Mouse (Mus musculus): Measurements from ENCODE around the gene Cyp1a2. TPM values are rescaled to one million over a fixed set of nuclear protein-coding genes. Genes with fewer than 3 reads are reported as not detected.
A peak's percentile ranks its signal among the peaks of the same experiment; 100 is the strongest.

Cyp1a2 gene
- total RNA-seq, 2 experiments from 2014 or later: not detected

GRCm38 (mm10) chr9:57643169-57643855, 40.2 kb downstream of the Cyp1a2 start:
- TF ChIP-seq CTCF (IDR thresholded peaks at IDR 0.05): no peak
- no peak for DNase-seq (ENCODE audit: extremely low spot score in 1 of 2, low spot score in 2 of 2)
- intact Hi-C loops (cut with DNase I): no loop called here
- H3K4me3 ChIP-seq: peak overlapping the region; percentile 21; the same call in 1 of the 2 replicates
- no peak overlapping the region for H3K27ac ChIP-seq

- DNase-seq (ENCODE audit: extremely low spot score in 1 of 2, low spot score in 2 of 2): no peak
- H3K4me3 ChIP-seq: no peak overlapping the region
- no peak for TF ChIP-seq CTCF (IDR thresholded peaks at IDR 0.05)
- no peak overlapping the region; the same call in 1 of the 2 replicates for H3K27ac ChIP-seq
- intact Hi-C loops (cut with DNase I): no loop called here
Measured at GRCm38 (mm10) chr9:57641775-57642550, 41.5 kb downstream of the Cyp1a2 start.

- H3K4me3 ChIP-seq: no peak overlapping the region
- no peak for DNase-seq (ENCODE audit: extremely low spot score in 1 of 2, low spot score in 2 of 2)
- intact Hi-C loops (cut with DNase I): no loop called here
- TF ChIP-seq CTCF (IDR thresholded peaks at IDR 0.05): no peak
- peak overlapping the region; percentile 25; the same call in 1 of the 2 replicates for H3K27ac ChIP-seq
Measured at GRCm38 (mm10) chr9:57641022-57641421, 42.5 kb downstream of the Cyp1a2 start.

- intact Hi-C loops (cut with DNase I): no loop called here
- Histone ChIP-seq H3K4me3 (no peak overlapping the region), H3K27ac (peak overlapping the region; percentile 73)
- no peak for DNase-seq (ENCODE audit: extremely low spot score in 1 of 2, low spot score in 2 of 2)
- no peak for TF ChIP-seq CTCF (IDR thresholded peaks at IDR 0.05)
Measured at GRCm38 (mm10) chr9:57640384-57640783, 43.1 kb downstream of the Cyp1a2 start.

GRCm38 (mm10) chr9:57639661-57640328, 43.7 kb downstream of the Cyp1a2 start:
- H3K27ac ChIP-seq: peak overlapping the region; percentile 73
- no peak overlapping the region for H3K4me3 ChIP-seq
- intact Hi-C loops (cut with DNase I): no loop called here
- DNase-seq (ENCODE audit: extremely low spot score in 1 of 2, low spot score in 2 of 2): no peak
- TF ChIP-seq CTCF (IDR thresholded peaks at IDR 0.05): no peak

- TF ChIP-seq CTCF (IDR thresholded peaks at IDR 0.05): no peak
- intact Hi-C loops (cut with DNase I): no loop called here
- no peak for DNase-seq (ENCODE audit: extremely low spot score in 1 of 2, low spot score in 2 of 2)
- H3K4me3 ChIP-seq: no peak overlapping the region
- H3K27ac ChIP-seq: peak overlapping the region; percentile 53
Measured at GRCm38 (mm10) chr9:57638651-57639459, 44.6 kb downstream of the Cyp1a2 start.

GRCm38 (mm10) chr9:57637741-57638322, 45.7 kb downstream of the Cyp1a2 start:
- intact Hi-C loops (cut with DNase I): no loop called here
- TF ChIP-seq CTCF (IDR thresholded peaks at IDR 0.05): no peak
- peak overlapping the region; percentile 63 for H3K27ac ChIP-seq
- DNase-seq (ENCODE audit: extremely low spot score in 1 of 2, low spot score in 2 of 2): no peak
- no peak overlapping the region for H3K4me3 ChIP-seq

- intact Hi-C loops (cut with DNase I): no loop called here
- no peak for DNase-seq (ENCODE audit: extremely low spot score in 1 of 2, low spot score in 2 of 2)
- H3K27ac ChIP-seq: peak overlapping the region; percentile 63
- no peak for TF ChIP-seq CTCF (IDR thresholded peaks at IDR 0.05)
- H3K4me3 ChIP-seq: no peak overlapping the region
Measured at GRCm38 (mm10) chr9:57637272-57637671, 46.2 kb downstream of the Cyp1a2 start.

GRCm38 (mm10) chr9:57633481-57634024, 50.0 kb downstream of the Cyp1a2 start:
- intact Hi-C loops (cut with DNase I): no loop called here
- Histone ChIP-seq H3K27ac (no peak overlapping the region), H3K4me3 (no peak overlapping the region)
- peak; percentile 49 for DNase-seq (ENCODE audit: extremely low spot score in 1 of 2, low spot score in 2 of 2)
- peak; percentile 43 for TF ChIP-seq CTCF (IDR thresholded peaks at IDR 0.05)

- intact Hi-C loops (cut with DNase I): loop anchor here (1.0 kb wide), 1 partner anchor 26 kb away; no protein-coding TSS in a partner anchor
- Histone ChIP-seq H3K27ac (no peak overlapping the region), H3K4me3 (no peak overlapping the region)
- DNase-seq (ENCODE audit: extremely low spot score in 1 of 2, low spot score in 2 of 2): peak; percentile 69 to 85
- peak; percentile 99 for TF ChIP-seq CTCF (IDR thresholded peaks at IDR 0.05)
Measured at GRCm38 (mm10) chr9:57629118-57629874, 54.2 kb downstream of the Cyp1a2 start.
